Mouse (Mus musculus) heart, adult 18-20 months (tissue): Measurements from ENCODE around the gene Map7. TPM values are rescaled to one million over a fixed set of nuclear protein-coding genes. Genes with fewer than 3 reads are reported as not detected.

ENCODE experiments used
- DNase-seq, 2 experiments: peaks; one replicate each; pipeline ENCODE4 v3.0.0; 2021 to 2022; ENCODE audit warnings: mixed read lengths in 1 of 2
- long read RNA-seq, 2 experiments: library from polyadenylated mRNA; stranded (forward); transcript quantifications; one replicate each; pipeline ENCODE4 v2.0.0; 2021
- total RNA-seq, 2 experiments: library from RNA; stranded (reverse); gene quantifications; 2 replicates each; pipeline ENCODE4 v1.2.3; 2021

Map7 gene
- total RNA-seq: 10 to 100 TPM; 11.2 to 20.6 TPM
- long read RNA-seq, experiment 1, full-length matches to known transcripts: 9 of 14 reads
- long read RNA-seq, experiment 1, partial matches to known transcripts: 2 of 14 reads
- long read RNA-seq, experiment 1, other reads (novel, unspliced or antisense): 3 of 14 reads
- long read RNA-seq, experiment 2, full-length matches to known transcripts: 7 of 8 reads
- long read RNA-seq, experiment 2, partial matches to known transcripts: 1 of 8 reads
- long read RNA-seq, experiment 2, other reads (novel, unspliced or antisense): 0 of 8 reads

- DNase-seq: peak in 1 of 2 experiments; percentile 26
Observed at GRCm38 (mm10) chr10:20148130-20148772, at the start of gene Map7. Gene Map7, plus strand, starts transcription at chr10:20148471.

- DNase-seq: no peak
Observed at GRCm38 (mm10) chr10:20101456-20101855, 46.8 kb upstream of the Map7 start.

GRCm38 (mm10) chr10:20104271-20104931 lies 43.9 kb upstream of the Map7 start:
- peak; percentile 89 to 95 for DNase-seq

- no peak for DNase-seq
Observed at GRCm38 (mm10) chr10:20105575-20105974, 42.7 kb upstream of the Map7 start.

- DNase-seq: no peak
Observed at GRCm38 (mm10) chr10:20107031-20107430, 41.2 kb upstream of the Map7 start.

- no peak for DNase-seq
Observed at GRCm38 (mm10) chr10:20111508-20111907, 36.8 kb upstream of the Map7 start.

- DNase-seq: no peak
Observed at GRCm38 (mm10) chr10:20112026-20112973, 36.0 kb upstream of the Map7 start.

- DNase-seq: no peak
Observed at GRCm38 (mm10) chr10:20119504-20120425, 28.5 kb upstream of the Map7 start.

- no peak for DNase-seq
Observed at GRCm38 (mm10) chr10:20121981-20122380, 26.3 kb upstream of the Map7 start.

- peak; percentile 49 to 74 for DNase-seq
Observed at GRCm38 (mm10) chr10:20123401-20123800, 24.9 kb upstream of the Map7 start.

GRCm38 (mm10) chr10:20124576-20124975 lies 23.7 kb upstream of the Map7 start:
- no peak for DNase-seq

- DNase-seq: peak; percentile 59 to 82
Observed at GRCm38 (mm10) chr10:20125226-20125625, 23.0 kb upstream of the Map7 start.

- no peak for DNase-seq
Observed at GRCm38 (mm10) chr10:20132933-20133652, 15.2 kb upstream of the Map7 start.

GRCm38 (mm10) chr10:20135350-20136058 lies 12.8 kb upstream of the Map7 start:
- DNase-seq: peak; percentile 43 to 52

- no peak for DNase-seq
Observed at GRCm38 (mm10) chr10:20136505-20136904, 11.8 kb upstream of the Map7 start.

- no peak for DNase-seq
Observed at GRCm38 (mm10) chr10:20141376-20141775, 6.9 kb upstream of the Map7 start.

- DNase-seq: peak; percentile 43 to 44
Observed at GRCm38 (mm10) chr10:20148773-20149120, 476 bp downstream of the Map7 start.

GRCm38 (mm10) chr10:20149121-20149834 lies 1.0 kb downstream of the Map7 start:
- peak; percentile 57 to 73 for DNase-seq

GRCm38 (mm10) chr10:20149835-20150355 lies 1.6 kb downstream of the Map7 start:
- peak in 1 of 2 experiments; percentile 37 for DNase-seq
